Mouse (Mus musculus): ENCODE measurements at regions not wholly inside any gene's neighbourhood (a gene's known extent, or its start where the extent isn't known, plus 50 kb on each side); places are given as distances from the start of the nearest gene placed in this dataset.

DNA sequence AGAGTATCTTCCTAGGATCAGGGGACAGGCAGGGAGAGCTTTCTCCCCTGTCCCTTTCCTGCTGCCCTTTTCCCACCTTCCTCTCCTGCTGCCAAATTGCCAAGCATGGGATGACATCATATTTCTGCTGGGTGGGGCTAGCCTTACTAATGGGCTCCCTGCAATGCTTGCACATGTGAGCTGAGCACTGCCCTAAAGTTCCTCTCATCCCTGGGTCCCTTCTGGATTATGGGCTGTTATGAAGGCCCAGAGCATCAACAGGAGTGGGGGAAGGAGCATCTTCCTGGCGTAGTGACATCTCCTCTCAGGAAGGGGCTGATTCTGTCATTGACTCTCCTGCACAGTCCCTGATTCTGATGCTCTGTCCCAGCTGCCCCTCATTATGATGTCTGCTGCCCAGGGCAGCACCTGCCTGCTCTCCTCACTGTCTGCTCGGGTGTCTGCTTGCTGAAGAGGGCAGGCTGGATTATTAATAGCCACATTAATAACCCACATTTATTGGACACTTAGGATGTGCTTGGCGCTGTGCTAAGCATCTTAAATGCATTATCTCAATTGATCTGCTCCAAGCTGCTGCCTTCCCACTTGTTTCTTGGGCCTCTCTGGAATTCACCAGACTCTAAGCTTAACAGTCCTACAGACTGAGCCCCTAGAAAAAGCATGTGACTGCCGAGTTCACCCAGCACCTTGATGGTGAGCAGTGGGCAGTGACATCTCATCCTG, 219.1 kb downstream of the Tpra1 start:
- H3K9ac ChIP-seq (ENCODE audit: insufficient read depth, low read depth) = no peak overlapping the region
- peaks cover 18% of the 10 kb centered on the region for H3K27me3 ChIP-seq (replicated peaks)
- dilution Hi-C loops (cut with MboI; ENCODE audit: extremely low pct_ligation_motif_present, extremely low pct_unique_long_range_greater_than_20kb, low sequenced_read_pairs) = no loop called here
- no peak overlapping the region for H3K4me3 ChIP-seq (replicated peaks in 1 of 3; ENCODE audit: low read depth in 2 of 3, low read length in 2 of 3, poor library complexity in 1 of 3)
- H3K79me2 ChIP-seq (replicated peaks; ENCODE audit: control insufficient read depth, extremely low read depth, insufficient read depth, poor library complexity, severe bottlenecking) = no peaks in the 10 kb centered on the region
- in situ Hi-C loops (cut with MboI; ENCODE audit: low pct_ligation_motif_present, low pct_unique_long_range_greater_than_20kb, low sequenced_read_pairs) = loop anchor here (10.0 kb wide), 1 partner anchor 434 kb away; no protein-coding TSS in a partner anchor
- H3K27ac ChIP-seq (ENCODE audit: insufficient read depth, low read depth) = no peak overlapping the region
- H3K4me2 ChIP-seq (ENCODE audit: insufficient read depth, low read depth, poor library complexity, severe bottlenecking) = no peak overlapping the region
- no peak for TF ChIP-seq ZMIZ1 (IDR thresholded peaks at IDR 0.05; ENCODE audit: low read depth, low read length)
- no peak for TF ChIP-seq GABPA (IDR thresholded peaks at IDR 0.05; ENCODE audit: insufficient replicate concordance, low read depth, low read length)
- no peak for TF ChIP-seq RAD21 (IDR thresholded peaks at IDR 0.05; ENCODE audit: low read depth, low read length)
- TF ChIP-seq ELF1 (IDR thresholded peaks at IDR 0.05; ENCODE audit: low read depth, low read length) = no peak
- peaks cover 0 to 2% of the 10 kb centered on the region in 2 experiments; a peak in 1 of 4 replicates for H3K4me1 ChIP-seq (ENCODE audit: control insufficient read depth in 1 of 2, insufficient read depth in 2 of 2)
- no peak for DNase-seq (ENCODE audit: extremely low read depth)
- peaks cover 3% of the 10 kb centered on the region for H3K9me3 ChIP-seq (replicated peaks; ENCODE audit: low read length)
- no peaks in the 10 kb centered on the region for H3K36me3 ChIP-seq (replicated peaks in 1 of 2; ENCODE audit: control insufficient read depth in 1 of 2, insufficient read depth in 1 of 2, low read length in 1 of 2)

DNA sequence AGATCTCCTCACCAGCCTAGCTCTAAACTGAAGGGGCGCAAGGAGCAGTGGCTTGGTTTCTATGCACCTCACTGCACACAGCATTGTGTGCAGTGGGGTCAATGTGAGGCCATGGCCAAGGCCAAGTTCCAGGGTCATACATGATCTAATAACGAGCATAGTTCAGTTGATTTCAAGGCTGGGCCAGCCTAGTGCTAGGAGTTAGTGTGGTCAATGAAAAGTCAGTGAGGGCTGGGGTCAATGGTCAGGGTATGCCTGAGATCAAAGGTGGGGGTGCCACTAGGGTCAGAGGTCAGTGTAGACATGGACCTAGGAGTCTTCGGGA, 219.7 kb downstream of the Tpra1 start:
- DNase-seq (ENCODE audit: extremely low read depth) = no peak
- Histone ChIP-seq H3K27ac (ENCODE audit: insufficient read depth, low read depth) (no peak overlapping the region), H3K27me3 (replicated peaks) (peaks cover 21% of the 10 kb centered on the region), H3K4me1 (ENCODE audit: control insufficient read depth in 1 of 2, insufficient read depth in 2 of 2) (peaks cover 0 to 3% of the 10 kb centered on the region in 2 experiments; a peak in 1 of 4 replicates), H3K4me3 (replicated peaks in 1 of 3; ENCODE audit: low read depth in 2 of 3, low read length in 2 of 3, poor library complexity in 1 of 3) (no peak overlapping the region), H3K4me2 (ENCODE audit: insufficient read depth, low read depth, poor library complexity, severe bottlenecking) (no peak overlapping the region), H3K9me3 (replicated peaks; ENCODE audit: low read length) (no peaks in the 10 kb centered on the region), H3K36me3 (replicated peaks in 1 of 2; ENCODE audit: control insufficient read depth in 1 of 2, insufficient read depth in 1 of 2, low read length in 1 of 2) (no peaks in the 10 kb centered on the region), H3K79me2 (replicated peaks; ENCODE audit: control insufficient read depth, extremely low read depth, insufficient read depth, poor library complexity, severe bottlenecking) (no peaks in the 10 kb centered on the region), H3K9ac (ENCODE audit: insufficient read depth, low read depth) (no peak overlapping the region)
- TF ChIP-seq POLR2AphosphoS2 (IDR thresholded peaks at IDR 0.05; ENCODE audit: low read depth, low read length) (no peak), NRF1 (IDR thresholded peaks at IDR 0.05; ENCODE audit: low read depth, low read length) (no peak), JUND (conservative IDR thresholded peaks at IDR 0.05; ENCODE audit: low read depth, low read length) (no peak), KAT2A (IDR thresholded peaks at IDR 0.05; ENCODE audit: insufficient replicate concordance, low read length) (no peak), EP300 (IDR thresholded peaks at IDR 0.05; ENCODE audit: low read length) (no peak), SIN3A (IDR thresholded peaks at IDR 0.05; ENCODE audit: low read length) (no peak)
- in situ Hi-C loops (cut with MboI; ENCODE audit: low pct_ligation_motif_present, low pct_unique_long_range_greater_than_20kb, low sequenced_read_pairs) (loop anchor here (10.0 kb wide), 1 partner anchor 433 kb away; no protein-coding TSS in a partner anchor), dilution Hi-C loops (cut with MboI; ENCODE audit: extremely low pct_ligation_motif_present, extremely low pct_unique_long_range_greater_than_20kb, low sequenced_read_pairs) (no loop called here)

DNA sequence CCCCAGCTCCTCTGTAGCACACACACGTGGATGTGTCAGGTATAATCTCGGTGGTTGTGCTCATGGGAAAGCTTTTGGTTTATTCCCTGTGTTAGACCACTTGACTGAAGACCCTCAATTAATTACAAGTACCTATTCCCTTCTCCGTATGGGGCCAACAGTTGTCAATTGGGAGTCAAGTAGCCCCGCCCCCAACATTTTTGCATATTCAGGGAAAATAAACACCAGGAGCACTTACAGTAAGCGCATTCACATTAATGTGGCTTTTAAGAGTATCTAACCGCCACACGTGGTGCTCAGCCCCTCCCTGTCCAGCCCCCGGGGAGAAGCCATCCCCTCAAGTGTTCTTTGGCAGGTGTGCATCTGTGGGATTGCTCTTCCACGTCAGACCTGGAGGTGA, 223.9 kb downstream of the Tpra1 start:
- Histone ChIP-seq H3K79me2 (replicated peaks; ENCODE audit: control insufficient read depth, extremely low read depth, insufficient read depth, poor library complexity, severe bottlenecking) (no peaks in the 10 kb centered on the region), H3K9ac (ENCODE audit: insufficient read depth, low read depth) (no peak overlapping the region), H3K4me2 (ENCODE audit: insufficient read depth, low read depth, poor library complexity, severe bottlenecking) (no peak overlapping the region), H3K36me3 (replicated peaks in 1 of 2; ENCODE audit: control insufficient read depth in 1 of 2, insufficient read depth in 1 of 2, low read length in 1 of 2) (no peaks in the 10 kb centered on the region), H3K27ac (ENCODE audit: insufficient read depth, low read depth) (no peak overlapping the region), H3K9me3 (replicated peaks; ENCODE audit: low read length) (no peaks in the 10 kb centered on the region), H3K4me3 (replicated peaks in 1 of 3; ENCODE audit: low read depth in 2 of 3, low read length in 2 of 3, poor library complexity in 1 of 3) (no peak overlapping the region), H3K27me3 (replicated peaks) (peaks cover 22% of the 10 kb centered on the region), H3K4me1 (ENCODE audit: control insufficient read depth in 1 of 2, insufficient read depth in 2 of 2) (peaks cover 0 to 3% of the 10 kb centered on the region in 2 experiments; a peak in 1 of 4 replicates)
- in situ Hi-C loops (cut with MboI; ENCODE audit: low pct_ligation_motif_present, low pct_unique_long_range_greater_than_20kb, low sequenced_read_pairs) = loop anchor here (10.0 to 25.0 kb wide), 2 partner anchors 111 to 429 kb away; no protein-coding TSS in a partner anchor
- TF ChIP-seq TCF12 (IDR thresholded peaks at IDR 0.05; ENCODE audit: low read depth, low read length) (no peak), CTCF (conservative IDR thresholded peaks at IDR 0.05 in 1 of 2, IDR thresholded peaks at IDR 0.05 in 1 of 2; ENCODE audit: low read depth in 2 of 2, low read length in 2 of 2) (no peak), MEF2A (IDR thresholded peaks at IDR 0.05; ENCODE audit: borderline replicate concordance, low read depth, low read length) (no peak), MAX (IDR thresholded peaks at IDR 0.05; ENCODE audit: low read length) (no peak), RAD21 (IDR thresholded peaks at IDR 0.05; ENCODE audit: low read depth, low read length) (no peak)
- DNase-seq (ENCODE audit: extremely low read depth) = no peak
- dilution Hi-C loops (cut with MboI; ENCODE audit: extremely low pct_ligation_motif_present, extremely low pct_unique_long_range_greater_than_20kb, low sequenced_read_pairs) = no loop called here

Measured in CH12.LX (cell line).